8 mouse cellular contexts compared by ENCODE assay signal in the genomic region with DNA sequence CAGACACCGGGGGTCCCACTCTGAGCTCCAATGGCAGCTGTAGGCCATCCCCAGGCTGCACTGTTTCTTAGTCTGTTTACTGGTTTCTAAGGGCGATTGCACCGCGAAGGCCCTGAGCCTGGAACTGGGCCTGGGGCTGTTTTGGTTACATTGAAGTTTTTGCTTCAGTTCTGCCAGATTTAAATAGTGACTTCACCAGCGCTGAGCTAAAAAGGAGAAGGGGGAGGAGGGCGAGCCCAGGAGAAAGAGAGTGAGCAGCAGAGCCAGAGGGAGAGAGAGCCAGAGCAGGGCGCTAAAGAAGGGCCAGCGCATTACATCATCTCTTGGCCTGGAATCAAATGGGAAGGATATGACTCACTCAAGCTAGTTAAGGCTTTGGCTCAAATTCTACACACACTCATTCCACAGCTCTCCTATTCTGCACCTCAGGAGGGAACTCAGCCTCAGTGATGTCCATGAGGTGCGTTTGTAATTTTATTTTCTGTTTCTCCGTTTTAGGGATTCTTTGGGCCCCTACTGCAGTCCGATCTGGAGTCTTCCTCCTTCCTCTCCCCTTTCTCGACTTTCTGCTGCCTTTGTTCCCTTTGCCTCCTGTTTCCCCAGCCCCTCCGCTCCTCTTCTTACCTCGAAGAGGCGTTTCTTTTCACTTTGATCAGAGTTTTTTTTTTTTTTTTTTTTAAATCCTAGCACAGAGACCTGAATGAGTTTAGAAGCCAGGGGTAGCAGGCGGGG.
A peak's percentile ranks its signal among the peaks of the same experiment; 100 is the strongest.
DNase-seq lines count a peak whose midpoint lies in the region; ATAC-seq lines count a peak whose summit lies in the region.

No protein-coding gene starts in this region.

- 5% methylated on average over 15 of the region's 16 CpGs for WGBS in intestine, embryonic 14.5 days
- 8% methylated on average over 16 of the region's 16 CpGs for WGBS in macrophage (ENCODE audit: missing documents)

- H3K4me3 ChIP-seq in intestine, embryonic 14.5 days (ENCODE audit: low read depth, low read length), result peak overlapping the region; percentile 34
- peak overlapping the region; percentile 65 for H3K4me3 ChIP-seq in macrophage (ENCODE audit: inconsistent target)

- H3K9ac ChIP-seq in intestine, embryonic 14.5 days (ENCODE audit: low read length), result peak overlapping the region; percentile 53

- peaks cover 14% of the 10 kb centered on the region for H3K4me1 ChIP-seq in intestine, embryonic 14.5 days (replicated peaks; ENCODE audit: control insufficient read depth, insufficient read depth, low read length)

- no peaks in the 10 kb centered on the region for H3K36me3 ChIP-seq in intestine, embryonic 14.5 days (ENCODE audit: control insufficient read depth, insufficient read depth, low read length)
- peaks cover 7% of the 10 kb centered on the region; the same call in 1 of the 2 replicates for H3K36me3 ChIP-seq in macrophage (ENCODE audit: inconsistent target)

- ATAC-seq in intestine, embryonic 14.5 days (replicated peaks; ENCODE audit: low FRiP score, low TSS enrichment, low read depth), result peak; percentile 86

- H3K79me2 ChIP-seq in macrophage (ENCODE audit: inconsistent target), result peaks cover 50% of the 10 kb centered on the region

- no peaks in the 10 kb centered on the region for H3K9me3 ChIP-seq in intestine, embryonic 14.5 days (ENCODE audit: control insufficient read depth, low read length)

- H3K27ac ChIP-seq in intestine, embryonic 14.5 days (ENCODE audit: low read depth), result peak overlapping the region; percentile 82
- peak overlapping the region; percentile 95 for H3K27ac ChIP-seq in macrophage

- no peaks in the 10 kb centered on the region for H3K27me3 ChIP-seq in intestine, embryonic 14.5 days (replicated peaks; ENCODE audit: control insufficient read depth, insufficient read depth, low read length)

- peak overlapping the region; percentile 51 for H3K4me2 ChIP-seq in intestine, embryonic 14.5 days (ENCODE audit: low read length)

- peak; percentile 93 for DNase-seq in adrenal gland, adult 2 months
- DNase-seq in embryo, embryonic 11 days, result peak; percentile 77
- peak; percentile 91 for DNase-seq in gastrocnemius, postnatal 25 days
- peak; percentile 82 for DNase-seq in intestine, embryonic 14.5 days (ENCODE audit: low spot score)
- DNase-seq in left cerebral cortex, adult 9 months (ENCODE audit: low spot score in 2 of 2), result peak; percentile 79 to 93
- DNase-seq in retina, postnatal 1 day, result peak; percentile 94
- no peak for DNase-seq in thymus, postnatal 10 days (ENCODE audit: low spot score in 2 of 2)

Comparison
In these comparisons a context has a peak if more than half of its experiments do, and no peak if none do; other contexts are left out.
1. DNase-seq: peak in adrenal gland, adult 2 months (single experiment), embryo, embryonic 11 days (single experiment), gastrocnemius, postnatal 25 days (single experiment), intestine, embryonic 14.5 days (single experiment), left cerebral cortex, adult 9 months (2 of 2) and retina, postnatal 1 day (single experiment); none in thymus, postnatal 10 days (0 of 2).